Mouse (Mus musculus) testis, adult 2 months (tissue): ENCODE measurements at regions not wholly inside any gene's neighbourhood (a gene's known extent, or its start where the extent isn't known, plus 50 kb on each side); places are given as distances from the start of the nearest gene placed in this dataset.

ENCODE experiments used
- CTCF ChIP-seq: fragments of 200-500 bp; IDR thresholded peaks from 2 replicates; pipeline ENCODE4 v1.5.1; 2012; ENCODE audit warnings: low read depth, mild to moderate bottlenecking, inconsistent platforms, low read length, moderate library complexity; ENCODE audit not compliant: control insufficient read depth, insufficient read depth, insufficient replicate concordance
- POLR2A ChIP-seq: fragments of 200-500 bp; IDR thresholded peaks from 2 replicates; pipeline ENCODE4 v1.6.1; 2012; ENCODE audit warnings: low read depth, mild to moderate bottlenecking, inconsistent platforms, low read length, moderate library complexity; ENCODE audit not compliant: control insufficient read depth

- TF ChIP-seq CTCF, result no peak
- TF ChIP-seq POLR2A, result no peak
These were observed 373.1 kb upstream of the Plxna2 start for GRCm38 (mm10) chr1:194244776-194245366.
